In genomic region chr6:41646672-41647071, GRCm38 (mm10) we compare ENCODE assay signal across 40 mouse cellular contexts. TPM values are rescaled to one million over a fixed set of nuclear protein-coding genes. Genes with fewer than 3 reads are reported as not detected.
"Had no signal": no experiment of that assay in that cellular context is flagged by ENCODE, and none has a peak within 500 bp of the region (broad histone marks: within the 10 kb centered on the region; RNA-seq: fewer than 3 reads in every experiment).

No protein-coding gene starts in this region.

- H3K4me3 ChIP-seq: embryonic facial prominence, embryonic 10.5 days; embryonic facial prominence, embryonic 12.5 days; embryonic facial prominence, embryonic 13.5 days; embryonic facial prominence, embryonic 15.5 days; erythroblast, embryonic 14.5 days; forebrain, embryonic 10.5 days; forebrain, embryonic 12.5 days; forebrain, embryonic 13.5 days; forebrain, embryonic 15.5 days; gastrocnemius, adult 2 months; heart, adult 2 months; heart, embryonic 10.5 days had no signal

- H3K27ac ChIP-seq: embryonic facial prominence, embryonic 10.5 days; embryonic facial prominence, embryonic 12.5 days; embryonic facial prominence, embryonic 13.5 days; embryonic facial prominence, embryonic 15.5 days; forebrain, embryonic 10.5 days; forebrain, embryonic 12.5 days; forebrain, embryonic 13.5 days; forebrain, embryonic 15.5 days; gastrocnemius, adult 2 months; heart, adult 2 months; heart, embryonic 10.5 days had no signal

- H3K4me1 ChIP-seq: embryonic facial prominence, embryonic 10.5 days; embryonic facial prominence, embryonic 12.5 days; embryonic facial prominence, embryonic 13.5 days; embryonic facial prominence, embryonic 15.5 days; forebrain, embryonic 10.5 days; forebrain, embryonic 12.5 days; forebrain, embryonic 13.5 days; forebrain, embryonic 15.5 days; heart, embryonic 10.5 days had no signal

- DNase-seq: cerebellum, adult 2 months; cerebellum, adult 8-10 months; cerebellum, adult 9-10 months; cerebellum, adult 9-11 months; cerebellum, postnatal 10 days; cerebellum, postnatal 14 days; cerebellum, postnatal 25 days; cerebellum, postnatal 36 days; embryo, embryonic 11 days; forebrain, postnatal 0 days; gastrocnemius, adult 2 months; gastrocnemius, postnatal 10 days; gastrocnemius, postnatal 14 days; gastrocnemius, postnatal 25 days; gastrocnemius, postnatal 36 days; heart, adult 11 months; heart, adult 18-20 months; heart, adult 2 months had no signal

- H3K9ac ChIP-seq: embryonic facial prominence, embryonic 12.5 days; embryonic facial prominence, embryonic 13.5 days; embryonic facial prominence, embryonic 15.5 days; forebrain, embryonic 12.5 days; forebrain, embryonic 13.5 days; forebrain, embryonic 15.5 days; forebrain, postnatal 0 days had no signal

- H3K27me3 ChIP-seq: embryonic facial prominence, embryonic 12.5 days; embryonic facial prominence, embryonic 13.5 days; embryonic facial prominence, embryonic 15.5 days; forebrain, embryonic 12.5 days; forebrain, embryonic 13.5 days; forebrain, embryonic 15.5 days had no signal

- H3K9me3 ChIP-seq: embryonic facial prominence, embryonic 10.5 days; embryonic facial prominence, embryonic 12.5 days; embryonic facial prominence, embryonic 13.5 days; embryonic facial prominence, embryonic 15.5 days; forebrain, embryonic 10.5 days; forebrain, embryonic 12.5 days; forebrain, embryonic 13.5 days; forebrain, embryonic 15.5 days; heart, embryonic 10.5 days had no signal

- H3K4me2 ChIP-seq: embryonic facial prominence, embryonic 12.5 days; embryonic facial prominence, embryonic 13.5 days; embryonic facial prominence, embryonic 15.5 days; forebrain, embryonic 12.5 days; forebrain, embryonic 13.5 days; forebrain, embryonic 15.5 days had no signal

- H3K36me3 ChIP-seq: embryonic facial prominence, embryonic 10.5 days; embryonic facial prominence, embryonic 12.5 days; embryonic facial prominence, embryonic 13.5 days; embryonic facial prominence, embryonic 15.5 days; forebrain, embryonic 10.5 days; forebrain, embryonic 12.5 days; forebrain, embryonic 15.5 days; heart, embryonic 10.5 days had no signal

- ATAC-seq: forebrain, embryonic 13.5 days; forebrain, embryonic 14.5 days; forebrain, embryonic 15.5 days; forebrain, embryonic 16.5 days; forebrain, postnatal 0 days had no signal

RNA-seq across cellular contexts. Expression of gene Trpv6, which starts 10.5 kb away (rescaled TPM):
- total RNA-seq: common myeloid progenitor, adult 5-6 weeks; forebrain, postnatal 0 days; gastrocnemius, adult 18-20 months; gastrocnemius, adult 2 months; gastrocnemius, adult 8-10 months; gastrocnemius, postnatal 10 days; gastrocnemius, postnatal 14 days; gastrocnemius, postnatal 25 days; gastrocnemius, postnatal 36 days; gastrocnemius, postnatal 4 days; granulocyte monocyte progenitor cell, adult 5-6 weeks; heart, adult 18-20 months; heart, adult 2 months; heart, adult 8-10 months had no signal
- polyA plus RNA-seq: heart, adult 2 months had no signal

RNA-seq across cellular contexts. Expression of gene Trpv5, which starts 33.9 kb away (rescaled TPM):
- total RNA-seq: common myeloid progenitor, adult 5-6 weeks; forebrain, postnatal 0 days; gastrocnemius, adult 18-20 months; gastrocnemius, adult 2 months; gastrocnemius, adult 8-10 months; gastrocnemius, postnatal 10 days; gastrocnemius, postnatal 14 days; gastrocnemius, postnatal 25 days; gastrocnemius, postnatal 36 days; gastrocnemius, postnatal 4 days; granulocyte monocyte progenitor cell, adult 5-6 weeks; heart, adult 18-20 months; heart, adult 2 months; heart, adult 8-10 months had no signal
- polyA plus RNA-seq: cerebellum, adult 2 months; cortical plate, adult 2 months; embryonic facial prominence, embryonic 10.5 days; embryonic facial prominence, embryonic 11.5 days; embryonic facial prominence, embryonic 12.5 days; embryonic facial prominence, embryonic 13.5 days; embryonic facial prominence, embryonic 14.5 days; embryonic facial prominence, embryonic 15.5 days; erythroblast, embryonic 14.5 days; forebrain, embryonic 10.5 days; forebrain, embryonic 11.5 days; forebrain, embryonic 12.5 days; forebrain, embryonic 13.5 days; forebrain, embryonic 14.5 days; forebrain, embryonic 15.5 days; forebrain, embryonic 16.5 days; forebrain, postnatal 0 days; heart, adult 2 months; heart, embryonic 10.5 days had no signal

RNA-seq across cellular contexts. Expression of gene Llcfc1, which starts 37.6 kb away (rescaled TPM):
- total RNA-seq: common myeloid progenitor, adult 5-6 weeks; forebrain, postnatal 0 days; gastrocnemius, adult 18-20 months; gastrocnemius, adult 2 months; gastrocnemius, adult 8-10 months; gastrocnemius, postnatal 10 days; gastrocnemius, postnatal 14 days; gastrocnemius, postnatal 25 days; gastrocnemius, postnatal 36 days; gastrocnemius, postnatal 4 days; granulocyte monocyte progenitor cell, adult 5-6 weeks; heart, adult 18-20 months; heart, adult 2 months; heart, adult 8-10 months had no signal
- polyA plus RNA-seq: cerebellum, adult 2 months; cortical plate, adult 2 months; embryonic facial prominence, embryonic 10.5 days; embryonic facial prominence, embryonic 11.5 days; embryonic facial prominence, embryonic 12.5 days; embryonic facial prominence, embryonic 13.5 days; embryonic facial prominence, embryonic 14.5 days; embryonic facial prominence, embryonic 15.5 days; erythroblast, embryonic 14.5 days; forebrain, embryonic 10.5 days; forebrain, embryonic 11.5 days; forebrain, embryonic 12.5 days; forebrain, embryonic 13.5 days; forebrain, embryonic 14.5 days; forebrain, embryonic 15.5 days; forebrain, embryonic 16.5 days; forebrain, postnatal 0 days; heart, embryonic 10.5 days had no signal

RNA-seq across cellular contexts. Expression of gene Kel, which starts 57.5 kb away (rescaled TPM):
- total RNA-seq: forebrain, postnatal 0 days; gastrocnemius, adult 18-20 months; gastrocnemius, adult 2 months; gastrocnemius, adult 8-10 months; gastrocnemius, postnatal 14 days; gastrocnemius, postnatal 25 days; gastrocnemius, postnatal 36 days; heart, adult 18-20 months had no signal
- polyA plus RNA-seq: cerebellum, adult 2 months; cortical plate, adult 2 months; forebrain, postnatal 0 days had no signal
